Mouse (Mus musculus) v-Abl transformed pro-B cells (cell line): ENCODE results near the gene Scd1.

Source experiments
- in situ Hi-C, 2 experiments: fragments of 400-800 bp; cut with MboI; formaldehyde crosslinking; loops; one replicate each; pipeline ENCODE4 v1.15.1; 2025; ENCODE audit not compliant: unreplicated experiment in 2 of 2

The Scd1 gene

DNA sequence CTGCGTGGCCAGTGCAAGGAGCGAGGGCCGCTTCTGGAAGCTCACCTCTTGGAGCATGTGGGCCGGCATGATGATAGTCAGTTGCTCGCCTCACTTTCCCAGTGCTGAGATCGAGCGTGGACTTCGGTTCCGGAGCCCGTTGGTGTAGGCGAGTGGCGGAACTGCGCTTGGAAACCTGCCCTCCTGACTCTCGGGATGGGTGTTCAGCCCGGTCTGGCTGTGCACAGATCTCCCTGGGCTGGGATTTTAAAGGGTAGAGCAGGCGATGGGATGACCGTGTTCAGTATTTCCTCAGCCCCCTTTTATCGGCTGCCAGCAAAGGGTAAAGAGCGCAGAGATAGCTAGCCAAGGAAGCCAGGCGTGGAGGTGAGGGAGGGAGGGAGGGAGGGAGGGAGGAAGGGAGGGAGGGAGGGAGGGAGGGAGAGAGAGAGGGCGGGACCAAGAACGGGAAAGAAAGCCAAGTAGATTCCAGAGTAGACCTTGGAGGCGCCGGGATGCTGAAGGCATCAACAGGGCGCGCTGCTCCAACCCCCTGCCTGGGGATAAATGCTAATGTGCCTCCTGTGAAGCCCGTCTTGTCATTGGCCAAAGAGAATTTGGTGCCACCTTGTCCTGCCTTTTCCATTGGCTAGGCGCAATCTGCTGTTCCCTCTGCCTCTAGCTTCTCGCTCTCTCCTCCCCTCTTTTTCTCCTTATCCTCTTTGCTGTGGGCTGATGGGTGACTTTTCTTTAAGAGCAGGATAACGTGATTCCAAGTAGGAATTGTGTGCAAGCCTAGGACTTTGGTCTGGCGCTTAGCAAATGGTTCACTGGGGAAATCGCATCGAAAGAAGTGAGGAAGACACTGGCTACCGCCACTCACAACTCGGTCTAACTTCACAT lies at the start of gene Scd1:
TSS of gene Scd1 (minus strand) at position 539 of the 882 bp plus-strand sequence.
- in situ Hi-C loops: no loop called here

DNA sequence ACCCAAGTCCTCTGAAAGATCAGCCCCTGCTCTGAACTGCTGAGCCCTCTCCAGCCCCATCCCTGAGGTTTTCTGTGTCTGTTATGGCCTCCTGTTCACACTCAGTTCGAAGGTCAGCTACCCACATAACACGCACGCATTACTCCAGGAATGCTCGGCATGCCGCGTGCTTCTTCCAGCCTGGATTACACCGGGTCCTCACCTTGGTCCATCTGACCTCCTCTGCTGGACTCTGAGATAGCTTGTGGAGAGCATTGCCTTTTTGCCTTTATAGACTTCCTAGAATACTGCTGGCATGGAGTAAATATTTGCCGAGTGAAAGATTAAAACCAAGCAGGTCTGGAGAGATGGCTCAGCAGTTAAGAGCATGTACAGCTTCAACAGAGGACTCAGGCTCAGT lies 47.7 kb upstream of the Scd1 start:
- in situ Hi-C loops: no loop called here

GRCm38 (mm10) chr19:44454862-44455261 lies 47.2 kb upstream of the Scd1 start:
- in situ Hi-C loops: no loop called here

GRCm38 (mm10) chr19:44447927-44448326 lies 40.2 kb upstream of the Scd1 start:
- in situ Hi-C loops: no loop called here

DNA sequence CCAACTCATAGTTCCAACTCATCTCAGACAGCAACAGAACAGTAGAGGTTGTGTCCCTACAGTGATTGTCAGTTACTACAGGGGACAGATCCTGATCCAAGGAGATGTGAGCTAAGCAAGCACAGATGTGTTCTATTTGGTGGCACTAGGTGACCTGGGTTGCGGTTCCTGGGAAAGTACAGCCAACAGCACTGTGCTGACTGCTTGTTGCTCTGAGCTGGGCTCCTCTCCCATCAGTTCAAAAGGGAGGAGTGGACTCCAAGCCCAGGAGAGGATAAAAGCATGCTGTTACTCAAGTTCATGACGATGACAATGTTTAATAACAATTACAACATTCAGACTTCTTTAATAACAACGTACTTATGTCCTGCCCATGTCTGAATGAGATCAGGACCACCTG lies 38.1 kb upstream of the Scd1 start:
- in situ Hi-C loops: no loop called here

DNA sequence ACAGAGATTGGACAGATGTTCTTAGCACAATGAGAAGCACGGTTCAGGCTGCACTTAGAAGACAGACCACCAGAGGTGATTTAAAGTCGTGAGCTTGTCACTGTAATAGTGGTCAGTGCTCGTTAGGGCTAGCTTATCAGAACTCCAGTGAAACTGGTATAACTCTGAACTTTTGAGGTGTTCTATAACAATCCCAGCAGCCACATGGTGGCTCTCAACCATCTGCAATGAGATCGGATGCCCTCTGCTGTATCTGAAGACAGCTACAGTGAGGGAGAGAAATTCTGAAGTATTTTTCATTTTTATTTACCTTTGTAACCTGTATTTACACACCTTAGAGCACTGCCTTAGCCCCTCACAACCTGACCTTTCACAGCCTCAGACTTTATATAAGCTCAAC lies 31.6 kb upstream of the Scd1 start:
- in situ Hi-C loops: no loop called here

GRCm38 (mm10) chr19:44437975-44438374 lies 30.3 kb upstream of the Scd1 start:
- in situ Hi-C loops: no loop called here

DNA sequence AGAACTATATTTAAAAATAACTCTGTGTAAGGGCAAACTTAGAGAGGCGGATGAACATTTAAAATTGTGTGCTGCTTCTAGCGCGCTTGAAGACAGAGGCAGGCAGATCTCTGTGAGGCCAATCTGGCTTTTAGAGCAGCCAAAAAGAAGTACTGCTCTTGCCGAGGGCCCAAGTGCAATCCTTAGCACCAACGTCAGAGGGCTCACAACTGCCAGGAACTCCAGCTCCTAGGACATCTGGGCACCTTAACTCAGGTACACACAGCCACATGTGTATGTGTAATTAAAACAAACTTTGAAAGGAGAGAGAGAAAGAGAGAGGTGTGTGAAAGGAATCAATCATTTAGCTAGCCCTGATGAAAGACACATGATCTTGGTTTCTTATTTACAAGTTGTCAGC lies 24.4 kb upstream of the Scd1 start:
- in situ Hi-C loops: no loop called here

GRCm38 (mm10) chr19:44427721-44428120 lies 20.0 kb upstream of the Scd1 start:
- in situ Hi-C loops: no loop called here

DNA sequence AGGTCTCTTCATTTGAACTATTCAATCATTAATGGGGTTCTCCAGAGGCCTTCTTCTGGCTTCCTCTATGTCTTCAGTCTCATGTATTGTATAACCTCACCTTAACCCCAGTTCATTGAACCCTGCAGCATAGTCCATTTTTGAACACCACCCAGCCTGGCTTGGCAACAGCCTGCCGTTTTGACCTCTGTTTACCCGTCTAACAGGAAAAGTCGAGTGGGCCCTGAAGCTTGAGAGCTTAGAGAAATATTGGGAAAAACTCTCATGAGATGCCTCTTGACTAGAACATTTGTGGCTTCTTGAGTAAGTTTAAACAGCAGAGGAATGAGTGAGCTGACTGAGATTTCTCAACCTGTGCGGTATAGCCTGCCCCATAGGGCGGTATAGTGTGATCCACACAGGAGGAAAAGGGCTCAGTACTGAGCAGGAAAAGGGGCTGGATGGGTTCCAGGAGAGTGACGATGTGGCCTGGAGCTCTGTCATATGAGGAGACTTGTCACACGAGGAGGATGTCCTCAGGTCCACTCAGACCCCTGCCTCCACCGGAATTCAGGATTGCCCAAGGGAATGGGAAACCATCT lies 14.5 kb upstream of the Scd1 start:
- in situ Hi-C loops: loop anchor here (5.0 kb wide), 2 partner anchors 50 to 55 kb away; no protein-coding TSS in a partner anchor

GRCm38 (mm10) chr19:44419530-44419929 lies 11.9 kb upstream of the Scd1 start:
- in situ Hi-C loops: loop anchor here (5.0 kb wide), 1 partner anchor 47 kb away; no protein-coding TSS in a partner anchor

- in situ Hi-C loops: loop anchor here (5.0 kb wide), 1 partner anchor 47 kb away; no protein-coding TSS in a partner anchor
These were observed 11.3 kb upstream of the Scd1 start for GRCm38 (mm10) chr19:44418945-44419344.

GRCm38 (mm10) chr19:44418544-44418943 lies 10.9 kb upstream of the Scd1 start:
- in situ Hi-C loops: loop anchor here (5.0 kb wide), 1 partner anchor 46 kb away; no protein-coding TSS in a partner anchor

DNA sequence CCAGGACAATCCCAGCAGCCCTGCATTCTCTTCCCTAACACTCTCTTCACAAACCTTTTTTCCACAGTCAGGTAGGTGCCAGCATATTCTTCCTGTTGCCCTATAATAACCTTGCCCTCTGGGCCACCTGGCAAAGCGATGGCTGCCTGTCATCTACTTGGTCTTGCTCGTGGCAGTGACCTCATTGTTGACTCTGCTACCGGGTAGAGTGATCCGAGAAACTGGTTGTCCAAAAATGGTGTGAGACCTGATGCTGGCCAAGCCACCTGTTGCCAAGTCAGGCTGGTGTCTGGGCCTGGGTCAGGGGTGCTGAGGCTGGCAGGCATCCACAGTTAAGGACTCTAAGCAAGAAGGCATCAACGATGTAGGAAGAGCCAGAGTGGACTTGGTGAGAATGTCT lies 10.4 kb upstream of the Scd1 start:
- in situ Hi-C loops: loop anchor here (5.0 kb wide), 1 partner anchor 46 kb away; no protein-coding TSS in a partner anchor

DNA sequence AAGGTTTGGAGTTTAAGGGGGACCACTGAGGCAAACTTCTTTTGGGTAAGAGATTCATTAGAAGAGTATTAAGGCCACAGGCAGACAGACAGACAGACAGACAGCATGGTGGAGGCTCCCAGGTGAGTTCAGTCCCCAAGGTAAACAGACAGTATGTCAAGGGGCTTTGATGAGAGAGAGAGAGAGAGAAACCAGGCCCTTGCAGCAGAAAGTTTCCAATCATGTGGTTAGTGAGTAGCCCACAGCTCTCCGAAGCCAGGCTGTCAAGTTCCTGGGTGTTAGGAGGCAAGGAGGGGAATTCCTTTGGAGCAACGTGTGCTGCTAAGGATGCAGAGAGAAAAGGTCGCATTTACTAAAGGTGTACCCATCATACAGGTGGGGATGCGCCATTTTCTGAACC lies 9.8 kb upstream of the Scd1 start:
- in situ Hi-C loops: loop anchor here (5.0 kb wide), 1 partner anchor 45 kb away; no protein-coding TSS in a partner anchor

GRCm38 (mm10) chr19:44416240-44416639 lies 8.6 kb upstream of the Scd1 start:
- in situ Hi-C loops: loop anchor here (5.0 kb wide), 1 partner anchor 44 kb away; no protein-coding TSS in a partner anchor

DNA sequence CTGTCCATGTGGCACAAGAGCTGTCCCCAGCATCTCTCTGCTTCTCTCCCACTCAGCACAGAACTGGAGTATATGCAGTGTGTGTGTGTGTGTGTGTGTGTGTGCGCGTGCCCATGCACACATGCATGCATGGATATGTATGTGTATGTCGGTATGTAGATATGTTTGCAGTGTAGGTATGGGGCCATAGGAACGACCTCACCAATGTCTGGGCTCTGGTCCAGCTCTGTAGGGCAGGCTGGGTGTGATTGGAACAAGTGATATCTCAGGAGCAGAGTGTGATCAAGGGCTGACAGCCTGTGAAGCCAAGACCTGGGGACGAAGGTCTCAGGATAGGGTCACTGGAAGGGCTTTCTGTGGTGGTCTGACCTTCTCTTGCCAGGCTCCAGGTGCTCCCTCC lies 7.8 kb upstream of the Scd1 start:
- in situ Hi-C loops: loop anchor here (5.0 kb wide), 1 partner anchor 43 kb away; no protein-coding TSS in a partner anchor

- in situ Hi-C loops: no loop called here
These were observed 2.8 kb upstream of the Scd1 start for GRCm38 (mm10) chr19:44410269-44410992.

- in situ Hi-C loops: no loop called here
These were observed 916 bp upstream of the Scd1 start for GRCm38 (mm10) chr19:44408595-44408994.

DNA sequence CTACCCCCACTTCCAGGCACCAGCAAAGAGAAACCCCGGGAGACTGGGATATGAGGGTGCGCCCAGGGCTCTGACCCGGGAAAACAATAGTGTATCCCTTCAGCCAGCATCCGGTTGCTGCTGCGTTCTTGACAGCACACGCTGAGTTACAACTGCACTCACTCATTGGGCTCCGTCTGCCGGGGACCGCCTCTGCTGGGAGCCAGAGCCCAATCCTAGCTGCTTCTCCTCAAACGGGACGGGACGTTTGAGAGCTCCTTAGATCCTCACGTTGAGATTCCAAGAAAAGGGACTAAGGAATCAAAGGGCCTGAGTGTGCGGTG lies 505 bp upstream of the Scd1 start:
- in situ Hi-C loops: no loop called here

DNA sequence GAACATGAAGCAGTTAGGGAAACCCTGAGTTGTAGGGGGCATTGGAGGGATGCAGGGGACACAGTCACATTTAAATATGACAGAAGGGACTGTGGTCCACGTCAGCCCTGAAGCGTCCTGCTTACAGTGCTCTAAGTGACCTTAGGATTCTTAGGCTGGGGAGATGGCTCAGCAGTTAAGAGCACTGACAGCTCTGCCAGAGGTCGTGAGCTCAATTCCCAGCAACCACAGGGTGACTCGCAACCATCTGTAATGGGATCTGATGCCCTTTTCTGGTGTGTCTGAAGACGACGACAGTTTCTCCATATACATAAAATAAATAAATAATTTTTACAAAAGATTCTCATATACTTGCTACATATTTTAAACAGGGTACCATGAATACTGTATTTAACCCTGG lies 4.1 kb downstream of the Scd1 start:
- in situ Hi-C loops: no loop called here
